Mouse (Mus musculus) midbrain, embryonic 14.5 days (tissue): Measurements from ENCODE around the gene Ntn3. TPM values are rescaled to one million over a fixed set of nuclear protein-coding genes. Genes with fewer than 3 reads are reported as not detected.

Experiments
- ATAC-seq: fragments of 200-750 bp; cut with Nextera tagmentation; 2 replicates; pipeline ENCODE4 v1.8.0; 2017; ENCODE audit warnings: moderate number of reproducible peaks, moderate library complexity; ENCODE audit not compliant: low FRiP score, low TSS enrichment
- DNase-seq: peaks from one replicate; pipeline ENCODE4 v3.0.0-alpha.2; 2015
- H3K27ac ChIP-seq: fragments of 300-500 bp; sonication (generic); replicated peaks from 2 replicates; pipeline ENCODE4 v1.5.1; 2014; ENCODE audit warnings: mild to moderate bottlenecking, low read depth, low read length, moderate library complexity
- H3K27me3 ChIP-seq: fragments of 300-500 bp; sonication (generic); 2 replicates; pipeline ENCODE4 v1.6.1; 2014; ENCODE audit warnings: low read length, control low read depth, mixed read lengths; ENCODE audit not compliant: control insufficient read depth, insufficient read depth
- H3K36me3 ChIP-seq: fragments of 300-500 bp; sonication (generic); 2 replicates; pipeline ENCODE4 v1.6.1; 2014; ENCODE audit warnings: low read length, control low read depth; ENCODE audit not compliant: control insufficient read depth, insufficient read depth
- H3K4me1 ChIP-seq: fragments of 300-500 bp; sonication (generic); 2 replicates; pipeline ENCODE4 v1.6.1; 2014; ENCODE audit warnings: mild to moderate bottlenecking, antibody characterized with exemption, low read length, control low read depth; ENCODE audit not compliant: control insufficient read depth, insufficient read depth
- H3K4me2 ChIP-seq: fragments of 300-500 bp; sonication (generic); 2 replicates; pipeline ENCODE4 v1.6.1; 2014; ENCODE audit warnings: mild to moderate bottlenecking, low read length, moderate library complexity
- H3K4me3 ChIP-seq: fragments of 300-500 bp; sonication (generic); replicated peaks from 2 replicates; pipeline ENCODE4 v1.5.1; 2014; ENCODE audit warnings: low read depth, low read length
- H3K9ac ChIP-seq: fragments of 300-500 bp; sonication (generic); replicated peaks from 2 replicates; pipeline ENCODE4 v1.6.1; 2014; ENCODE audit warnings: mild to moderate bottlenecking, low read length, moderate library complexity
- H3K9me3 ChIP-seq: fragments of 300-500 bp; sonication (generic); 2 replicates; pipeline ENCODE4 v1.6.1; 2016; ENCODE audit warnings: low read length, control low read depth, mixed read lengths; ENCODE audit not compliant: control insufficient read depth
- WGBS: fragments of 180-500 bp; shearing (Covaris S2); extraction: QIAGEN DNeasy Blood & Tissue Kit; methylation state at CpG from one replicate; pipeline ENCODE4 v1.1.7; 2014; 5-methylcytosine and 5-hydroxymethylcytosine counted together
- polyA plus RNA-seq: library from polyadenylated mRNA; unstranded; fragments of >200 nt; fragmentation: Nextera tagmentation; extraction: Ambion mirVana; gene quantifications from 2 replicates; pipeline ENCODE4 v1.2.1, GENCODE M21; 2014

Gene Ntn3
- polyA plus RNA-seq, 1 experiment from 2014 or later, result 3.1 TPM

DNA sequence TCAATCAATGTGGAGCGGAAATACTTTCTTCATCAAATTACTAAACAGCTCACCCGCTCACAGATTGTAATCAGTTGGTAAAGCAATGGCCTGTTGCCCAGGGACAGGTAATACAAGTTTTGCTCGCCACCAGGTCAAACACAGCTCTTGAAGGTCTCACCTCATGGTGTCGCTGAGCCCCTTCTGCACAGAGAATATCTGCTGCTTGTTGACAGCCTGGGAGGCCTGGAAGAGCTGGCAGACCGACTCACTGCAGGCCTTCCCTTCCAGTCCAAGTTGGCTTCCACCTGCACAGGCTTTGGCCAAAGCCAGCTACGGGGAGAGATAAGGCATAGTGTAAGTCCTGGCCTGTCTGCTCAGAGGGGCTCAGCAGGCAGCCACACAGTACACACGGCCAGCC is 27.6 kb upstream of the Ntn3 start:
- Histone ChIP-seq H3K9ac (no peak overlapping the region), H3K27ac (no peak overlapping the region), H3K4me3 (no peak overlapping the region), H3K4me1 (no peaks in the 10 kb centered on the region), H3K36me3 (peaks cover 72% of the 10 kb centered on the region), H3K4me2 (no peak overlapping the region), H3K27me3 (no peaks in the 10 kb centered on the region), H3K9me3 (no peaks in the 10 kb centered on the region)
- DNase-seq, result no peak
- 91% methylated on average over 7 of the region's 7 CpGs for WGBS
- no peak for ATAC-seq

DNA sequence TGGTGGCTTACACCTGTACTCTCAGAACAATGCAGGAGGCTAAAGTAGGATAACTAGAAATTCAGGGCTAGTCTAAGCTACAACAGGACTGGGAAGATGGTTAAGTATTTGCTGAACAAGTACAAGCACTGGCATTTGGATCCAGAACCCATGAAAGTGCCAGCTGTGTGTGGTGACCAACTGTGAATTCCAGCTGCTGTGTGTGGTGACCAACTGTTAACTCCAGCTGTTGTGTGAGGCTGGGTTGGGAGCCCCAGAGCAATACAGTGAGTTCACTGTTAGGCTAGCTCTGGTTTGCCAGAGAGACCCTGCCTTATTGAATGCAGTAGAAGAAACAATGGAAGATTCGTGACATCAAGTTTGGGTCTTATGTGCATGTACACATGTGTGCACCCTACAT is 27.1 kb upstream of the Ntn3 start:
- Histone ChIP-seq H3K4me3 (no peak overlapping the region), H3K4me2 (no peak overlapping the region), H3K9me3 (no peaks in the 10 kb centered on the region), H3K27ac (no peak overlapping the region), H3K27me3 (no peaks in the 10 kb centered on the region), H3K36me3 (peaks cover 70% of the 10 kb centered on the region), H3K9ac (no peak overlapping the region), H3K4me1 (no peaks in the 10 kb centered on the region)
- WGBS, result 93% methylated on average over 1 of the region's 1 CpGs
- ATAC-seq (no peak), DNase-seq (no peak)

DNA sequence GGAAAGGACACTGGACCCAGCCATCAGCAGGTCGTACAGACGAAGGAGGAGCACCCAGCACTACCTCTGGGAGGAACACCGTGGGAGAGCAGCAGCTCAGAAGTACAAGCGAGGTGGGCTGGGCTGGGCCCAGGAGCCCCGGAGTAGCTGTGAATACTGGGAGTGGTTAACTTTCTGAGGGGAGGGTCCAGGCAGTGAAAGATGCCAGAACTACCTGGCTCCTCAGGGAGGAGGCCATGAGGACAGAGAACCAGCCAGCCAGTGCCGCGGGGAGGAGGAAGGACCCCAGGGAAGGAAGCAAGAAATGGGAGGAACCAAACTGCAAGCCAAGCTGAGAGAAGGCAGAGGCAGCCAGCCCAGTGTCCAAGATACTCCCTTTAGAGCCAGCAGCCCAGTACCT is 18.6 kb upstream of the Ntn3 start:
- H3K36me3 ChIP-seq, result peaks cover 62% of the 10 kb centered on the region
- H3K9me3 ChIP-seq, result no peaks in the 10 kb centered on the region
- H3K9ac ChIP-seq, result no peak overlapping the region
- ATAC-seq (no peak), DNase-seq (no peak)
- no peak overlapping the region for H3K27ac ChIP-seq
- no peaks in the 10 kb centered on the region for H3K4me1 ChIP-seq
- WGBS, result 90% methylated on average over 7 of the region's 7 CpGs
- no peak overlapping the region for H3K4me3 ChIP-seq
- H3K4me2 ChIP-seq, result no peak overlapping the region
- no peaks in the 10 kb centered on the region for H3K27me3 ChIP-seq

DNA sequence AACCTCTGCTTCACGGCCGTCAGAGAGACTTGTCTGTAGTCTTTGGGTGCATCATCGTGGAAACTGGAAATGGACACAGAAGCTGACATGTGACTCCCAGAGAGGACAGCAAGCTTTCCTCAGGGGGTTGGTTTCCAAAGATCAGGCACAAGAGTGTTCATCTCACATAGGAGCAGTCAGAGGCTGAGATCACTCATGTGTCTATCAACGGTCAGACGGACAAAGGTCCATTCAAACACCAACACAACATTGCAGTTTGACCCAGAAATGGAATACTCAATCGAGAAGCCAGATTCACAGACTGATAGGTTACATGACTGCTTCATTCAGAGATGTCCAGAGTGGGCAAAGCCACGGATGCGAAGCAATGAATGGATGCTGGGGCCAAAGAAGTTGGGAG is 17.4 kb upstream of the Ntn3 start:
- no peak overlapping the region for H3K4me3 ChIP-seq
- no peaks in the 10 kb centered on the region for H3K27me3 ChIP-seq
- H3K9ac ChIP-seq, result no peak overlapping the region
- H3K4me2 ChIP-seq, result no peak overlapping the region
- DNase-seq (no peak), ATAC-seq (no peak)
- no peaks in the 10 kb centered on the region for H3K4me1 ChIP-seq
- H3K36me3 ChIP-seq, result peaks cover 57% of the 10 kb centered on the region
- 93% methylated on average over 8 of the region's 8 CpGs for WGBS
- H3K9me3 ChIP-seq, result no peaks in the 10 kb centered on the region
- no peak overlapping the region for H3K27ac ChIP-seq

DNA sequence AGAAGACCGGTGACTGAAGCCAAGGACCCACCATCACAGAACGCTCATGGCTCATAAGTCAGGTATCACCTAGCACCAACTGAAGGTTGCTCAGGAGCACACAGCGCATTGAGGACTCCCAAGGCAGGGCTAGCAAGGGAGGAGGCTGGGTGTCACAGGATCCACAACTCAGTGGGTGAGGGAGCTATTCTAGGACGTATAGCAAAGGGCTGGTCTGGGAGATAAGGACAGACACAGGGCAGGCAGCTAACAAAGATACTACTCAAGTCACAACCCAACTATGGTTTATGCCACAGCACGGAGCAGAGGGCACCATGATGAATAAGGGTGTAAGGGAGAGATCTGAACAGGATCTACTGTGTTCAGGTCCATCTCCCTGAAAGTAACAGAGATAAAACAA is 16.5 kb upstream of the Ntn3 start:
- H3K36me3 ChIP-seq, result peaks cover 56% of the 10 kb centered on the region
- no peak for ATAC-seq
- WGBS, result 94% methylated on average over 5 of the region's 5 CpGs

DNA sequence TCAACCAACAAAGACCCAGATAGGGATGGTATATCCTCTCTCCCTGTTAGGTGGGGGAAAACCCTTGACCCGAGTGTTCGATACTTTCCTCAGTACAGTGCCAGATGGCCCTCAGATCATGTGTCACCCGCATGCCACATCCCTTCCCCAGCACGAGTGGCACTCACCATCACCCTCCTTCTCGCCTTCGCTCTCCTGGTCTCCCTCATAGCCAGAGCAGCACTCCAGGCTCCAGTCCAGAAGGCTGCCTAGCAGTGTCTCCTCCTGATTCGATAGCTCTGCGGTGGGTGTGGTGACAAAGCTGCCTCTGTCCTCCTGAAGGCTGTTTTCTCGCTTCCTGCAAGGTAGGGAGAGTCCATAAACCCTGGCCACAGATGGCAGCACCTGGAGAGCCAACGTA is 15.4 kb upstream of the Ntn3 start:
- peaks cover 4% of the 10 kb centered on the region for H3K4me1 ChIP-seq
- no peaks in the 10 kb centered on the region for H3K27me3 ChIP-seq
- H3K4me3 ChIP-seq, result no peak overlapping the region
- H3K9ac ChIP-seq, result no peak overlapping the region
- peaks cover 48% of the 10 kb centered on the region for H3K36me3 ChIP-seq
- WGBS, result 93% methylated on average over 10 of the region's 10 CpGs
- no peaks in the 10 kb centered on the region for H3K9me3 ChIP-seq
- no peak overlapping the region for H3K4me2 ChIP-seq
- no peak for DNase-seq
- no peak for ATAC-seq
- H3K27ac ChIP-seq, result no peak overlapping the region

More for the DNA sequence above, 16.5 kb upstream of the Ntn3 start:
- no peak overlapping the region for H3K9ac ChIP-seq
- DNase-seq, result no peak
- H3K27me3 ChIP-seq, result no peaks in the 10 kb centered on the region
- H3K4me1 ChIP-seq, result no peaks in the 10 kb centered on the region; the same call in 1 of the 2 replicates
- H3K9me3 ChIP-seq, result no peaks in the 10 kb centered on the region
- no peak overlapping the region for H3K4me3 ChIP-seq
- no peak overlapping the region for H3K27ac ChIP-seq
- no peak overlapping the region for H3K4me2 ChIP-seq

- 91% methylated on average over 5 of the region's 5 CpGs for WGBS
Observed at GRCm38 (mm10) chr17:24223513-24223912, 14.2 kb upstream of the Ntn3 start.

DNA sequence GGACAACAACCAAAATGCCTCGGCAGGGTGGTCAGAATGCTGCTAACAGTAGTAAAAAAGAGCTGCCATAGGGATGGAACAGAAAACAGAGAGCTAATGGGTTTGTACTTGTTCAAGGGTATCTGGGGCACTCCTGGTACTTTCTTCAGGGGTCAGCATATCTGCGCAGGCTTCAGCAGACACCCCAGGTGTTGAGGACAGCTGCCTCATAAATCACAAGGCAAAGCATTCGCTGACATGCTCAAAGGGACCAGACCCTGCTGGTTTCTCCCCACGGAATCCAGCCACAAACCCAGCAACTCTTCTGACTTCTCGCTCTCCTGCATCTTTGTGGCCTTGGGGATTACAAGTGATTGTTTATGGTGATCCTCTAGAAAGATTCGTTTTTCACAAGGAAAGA is 13.3 kb upstream of the Ntn3 start:
- Histone ChIP-seq H3K27me3 (no peaks in the 10 kb centered on the region), H3K27ac (no peak overlapping the region), H3K36me3 (peaks cover 49% of the 10 kb centered on the region), H3K9me3 (no peaks in the 10 kb centered on the region), H3K4me3 (no peak overlapping the region), H3K9ac (no peak overlapping the region), H3K4me2 (no peak overlapping the region), H3K4me1 (peaks cover 8% of the 10 kb centered on the region)
- no peak for ATAC-seq
- no peak for DNase-seq
- 82% methylated on average over 6 of the region's 6 CpGs for WGBS

More at GRCm38 (mm10) chr17:24223513-24223912, 14.2 kb upstream of the Ntn3 start:
- Histone ChIP-seq H3K9me3 (no peaks in the 10 kb centered on the region), H3K36me3 (peaks cover 48% of the 10 kb centered on the region), H3K4me2 (no peak overlapping the region), H3K4me3 (no peak overlapping the region), H3K9ac (no peak overlapping the region), H3K4me1 (peaks cover 8% of the 10 kb centered on the region), H3K27ac (no peak overlapping the region), H3K27me3 (no peaks in the 10 kb centered on the region)
- ATAC-seq (no peak), DNase-seq (no peak)

DNA sequence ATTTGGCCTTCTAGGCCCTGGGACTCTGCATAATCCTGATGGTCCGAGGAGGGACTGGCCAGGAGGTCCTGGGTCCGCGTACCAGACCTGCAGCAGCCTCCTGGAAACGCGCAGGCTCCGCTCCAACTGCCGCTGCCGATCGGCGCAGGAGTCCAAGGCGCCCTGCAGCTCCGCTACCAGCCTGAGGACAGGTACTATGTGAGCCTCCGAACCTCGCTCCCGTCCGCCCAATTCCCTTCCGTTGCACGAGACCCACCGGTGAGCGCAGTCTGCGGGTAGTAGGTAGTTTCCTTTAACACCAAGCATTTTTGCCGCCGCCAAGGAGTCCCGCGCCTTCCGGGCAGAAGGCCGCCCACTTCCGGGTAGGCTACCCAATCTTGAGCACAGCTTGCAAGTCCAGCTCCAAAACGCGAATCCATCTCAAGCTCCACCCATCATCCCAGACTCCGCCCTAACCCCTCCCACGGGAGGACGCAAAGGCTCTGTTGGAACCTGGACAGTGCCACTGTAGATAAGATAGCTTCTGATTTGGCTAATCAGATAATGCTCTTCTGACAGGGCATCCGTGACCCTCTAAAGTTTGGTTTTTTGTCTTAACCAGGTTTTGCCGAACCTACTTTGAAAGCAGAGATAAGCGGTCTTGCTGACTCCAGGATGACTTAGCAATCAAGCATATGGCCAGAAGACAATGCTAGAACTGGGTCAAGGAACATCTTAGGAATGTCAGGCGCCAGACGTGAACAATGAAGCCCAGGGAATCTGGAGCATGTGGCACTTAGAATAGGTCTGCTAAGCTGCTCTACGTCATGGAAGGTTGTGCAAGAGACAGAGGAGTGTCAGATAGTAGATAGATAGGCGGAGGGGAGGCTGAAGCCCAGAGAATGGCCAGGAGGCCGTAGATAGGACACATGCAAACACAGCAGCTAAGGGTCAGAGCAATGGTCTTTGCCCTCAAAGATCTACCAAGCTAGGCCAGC is 11.4 kb upstream of the Ntn3 start, which contains the start of gene Tedc2:
Gene Tedc2, minus strand, starts transcription at position 417 of the 977 bp plus-strand sequence.
- no peaks in the 10 kb centered on the region for H3K9me3 ChIP-seq
- peak within 1 kb of the TSS; percentile 93 for H3K4me2 ChIP-seq
- peak within 1 kb of the TSS; percentile 76 for H3K9ac ChIP-seq
- DNase-seq (peak; percentile 94), ATAC-seq (peak; percentile 92)
- no peaks in the 10 kb centered on the region for H3K27me3 ChIP-seq
- peak within 1 kb of the TSS; percentile 75 for H3K4me3 ChIP-seq
- H3K36me3 ChIP-seq, result peaks cover 50% of the 10 kb centered on the region
- peaks cover 8% of the 10 kb centered on the region for H3K4me1 ChIP-seq
- H3K27ac ChIP-seq, result peak within 1 kb of the TSS; percentile 54
- 6% methylated on average over 41 of the region's 41 CpGs for WGBS
